Mouse (Mus musculus) forebrain, embryonic 12.5 days (tissue): Measurements from ENCODE around the gene Phf5a. TPM values are rescaled to one million over a fixed set of nuclear protein-coding genes. Genes with fewer than 3 reads are reported as not detected.

Source experiments
- ATAC-seq: fragments of 200-750 bp; cut with Nextera tagmentation; 2 replicates; pipeline ENCODE4 v1.8.0; 2017; ENCODE audit warnings: moderate TSS enrichment; ENCODE audit not compliant: low FRiP score
- H3K27ac ChIP-seq: fragments of 300-500 bp; sonication (generic); 2 replicates; pipeline ENCODE4 v1.5.1; 2016; ENCODE audit warnings: mild to moderate bottlenecking
- H3K27me3 ChIP-seq: fragments of 300-500 bp; sonication (generic); 2 replicates; pipeline ENCODE4 v1.6.1; 2016; ENCODE audit warnings: mild to moderate bottlenecking
- H3K36me3 ChIP-seq: fragments of 300-500 bp; sonication (generic); replicated peaks from 2 replicates; pipeline ENCODE4 v1.6.1; 2016; ENCODE audit warnings: mild to moderate bottlenecking
- H3K4me1 ChIP-seq: fragments of 300-500 bp; sonication (generic); 2 replicates; pipeline ENCODE4 v1.6.1; 2016
- H3K4me2 ChIP-seq: fragments of 300-500 bp; sonication (generic); 2 replicates; pipeline ENCODE4 v1.6.1; 2016; ENCODE audit warnings: mild to moderate bottlenecking, moderate library complexity
- H3K4me3 ChIP-seq: fragments of 300-500 bp; sonication (generic); replicated peaks from 2 replicates; pipeline ENCODE4 v1.5.1; 2016; ENCODE audit warnings: mild to moderate bottlenecking
- H3K9ac ChIP-seq: fragments of 300-500 bp; sonication (generic); 2 replicates; pipeline ENCODE4 v1.6.1; 2016; ENCODE audit warnings: mild to moderate bottlenecking
- H3K9me3 ChIP-seq: fragments of 300-500 bp; sonication (generic); 2 replicates; pipeline ENCODE4 v1.6.1; 2016
- WGBS: fragments of 180-500 bp; shearing (Covaris S2); methylation state at CpG from one replicate; pipeline ENCODE4 v1.1.7; 2016; 5-methylcytosine and 5-hydroxymethylcytosine counted together
- polyA plus RNA-seq: library from polyadenylated mRNA; unstranded; fragments of >200 nt; fragmentation: Nextera tagmentation; extraction: Ambion mirVana; gene quantifications from 2 replicates; pipeline ENCODE4 v1.2.1, GENCODE M21; 2016

The Phf5a gene
- polyA plus RNA-seq, 1 experiment from 2014 or later = 140 TPM

DNA sequence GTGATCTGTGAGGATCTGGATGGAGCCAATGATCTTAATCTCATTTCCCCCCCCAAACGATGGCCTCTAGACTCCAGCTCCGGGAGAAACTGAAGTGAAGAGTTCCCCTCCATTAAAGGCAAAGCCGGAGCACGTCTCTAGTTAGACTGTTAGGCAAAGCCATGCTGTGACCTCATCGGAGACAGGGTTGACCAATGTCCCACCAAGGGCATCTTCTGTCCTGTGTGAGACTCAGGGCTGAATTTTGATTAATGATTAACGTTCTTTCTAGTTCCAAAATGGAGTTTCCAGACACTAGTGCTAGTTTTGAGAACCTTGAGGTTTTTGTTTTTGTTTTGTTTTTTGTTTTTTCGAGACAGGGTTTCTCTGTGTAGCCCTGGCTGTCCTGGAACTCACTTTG, 18.6 kb downstream of the Phf5a start:
- Histone ChIP-seq H3K36me3 (peaks cover 46% of the 10 kb centered on the region), H3K27ac (no peak overlapping the region), H3K4me3 (no peak overlapping the region), H3K27me3 (no peaks in the 10 kb centered on the region), H3K9me3 (no peaks in the 10 kb centered on the region), H3K9ac (no peak overlapping the region), H3K4me1 (peaks cover 17% of the 10 kb centered on the region), H3K4me2 (no peak overlapping the region)
- WGBS = 92% methylated on average over 7 of the region's 7 CpGs
- ATAC-seq = no peak

DNA sequence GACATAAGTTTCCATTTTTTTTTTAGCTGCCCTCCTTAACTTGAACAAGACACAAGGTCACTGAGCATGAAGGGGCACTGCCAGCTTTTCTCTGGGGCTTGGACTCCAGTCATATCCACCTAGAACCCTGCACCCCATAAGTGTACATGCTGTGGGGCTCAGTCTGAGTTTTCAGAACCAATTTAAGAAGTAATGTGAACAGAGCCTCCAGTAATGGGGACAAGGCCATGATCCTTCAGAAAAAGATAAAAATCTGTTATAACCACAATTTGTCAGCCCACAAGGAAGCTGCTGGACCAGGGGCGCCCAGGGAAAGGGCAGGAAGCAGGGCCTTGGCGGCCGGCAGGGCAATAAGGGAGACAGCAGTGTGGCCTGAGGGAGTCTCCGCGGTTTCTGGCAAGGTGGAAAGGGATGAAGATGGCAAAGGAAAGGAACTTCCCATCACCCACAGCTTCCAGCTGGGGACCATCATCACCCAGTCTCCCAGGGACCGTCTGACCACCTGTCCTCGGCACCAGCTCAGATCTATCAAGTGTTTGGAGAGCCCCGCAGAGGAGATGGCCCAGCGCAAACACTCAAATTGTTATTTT, 19.2 kb downstream of the Phf5a start:
- Histone ChIP-seq H3K27me3 (no peaks in the 10 kb centered on the region), H3K9me3 (no peaks in the 10 kb centered on the region), H3K9ac (no peak overlapping the region), H3K4me1 (peaks cover 17% of the 10 kb centered on the region), H3K36me3 (peaks cover 52% of the 10 kb centered on the region), H3K4me2 (no peak overlapping the region), H3K27ac (no peak overlapping the region), H3K4me3 (no peak overlapping the region)
- 91% methylated on average over 9 of the region's 9 CpGs for WGBS
- ATAC-seq = no peak

DNA sequence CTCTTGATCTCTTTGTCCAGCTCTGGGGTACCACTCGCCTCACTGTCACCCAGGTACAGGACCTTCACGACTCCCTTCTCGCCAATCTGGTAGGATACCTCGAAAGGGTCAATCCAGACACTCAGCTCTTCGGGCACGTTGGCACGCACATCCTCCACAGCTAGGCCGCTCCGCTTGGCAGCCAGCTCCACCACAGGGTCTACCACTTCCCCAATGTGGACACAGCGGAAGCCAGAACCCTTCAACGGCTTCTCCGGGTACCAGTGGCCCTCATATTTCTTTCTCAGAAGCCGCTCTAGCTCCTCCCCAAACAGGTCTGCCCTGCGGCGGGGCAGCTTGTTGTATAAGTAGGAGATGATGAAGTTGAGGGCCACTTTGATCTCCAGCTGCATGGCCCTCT, 20.3 kb downstream of the Phf5a start:
- Histone ChIP-seq H3K9me3 (no peaks in the 10 kb centered on the region), H3K4me3 (no peak overlapping the region), H3K9ac (no peak overlapping the region), H3K27ac (no peak overlapping the region), H3K36me3 (peaks cover 56% of the 10 kb centered on the region), H3K4me2 (no peak overlapping the region), H3K4me1 (peaks cover 9% of the 10 kb centered on the region), H3K27me3 (no peaks in the 10 kb centered on the region)
- ATAC-seq = no peak
- 96% methylated on average over 15 of the region's 15 CpGs for whole genome bisulfite sequencing

DNA sequence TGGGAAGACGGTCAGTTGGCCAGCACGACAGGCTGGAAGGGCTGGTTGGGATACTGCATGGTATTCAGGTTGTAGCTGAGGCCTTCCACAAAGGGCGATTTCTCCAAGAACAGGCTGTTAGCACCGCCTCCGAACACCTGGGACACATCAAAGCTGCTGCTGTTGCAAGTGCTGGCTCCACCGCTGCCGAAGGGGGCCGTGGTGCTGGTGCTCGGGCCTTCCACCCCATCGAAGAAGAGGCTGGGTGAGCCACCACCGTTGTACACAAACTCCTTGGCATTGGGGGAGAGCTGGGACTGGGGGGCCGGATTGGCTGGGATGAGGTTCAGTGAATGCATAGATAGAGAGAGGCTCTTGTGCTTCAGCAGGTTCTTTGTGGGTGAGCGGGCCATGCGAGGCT, 21.0 kb downstream of the Phf5a start:
- H3K4me3 ChIP-seq = no peak overlapping the region
- H3K9me3 ChIP-seq = no peaks in the 10 kb centered on the region
- peaks cover 56% of the 10 kb centered on the region for H3K36me3 ChIP-seq
- no peak for ATAC-seq
- no peak overlapping the region for H3K27ac ChIP-seq
- H3K4me2 ChIP-seq = no peak overlapping the region
- peaks cover 6% of the 10 kb centered on the region for H3K4me1 ChIP-seq
- WGBS = 88% methylated on average over 14 of the region's 14 CpGs
- H3K27me3 ChIP-seq = no peaks in the 10 kb centered on the region
- no peak overlapping the region for H3K9ac ChIP-seq

DNA sequence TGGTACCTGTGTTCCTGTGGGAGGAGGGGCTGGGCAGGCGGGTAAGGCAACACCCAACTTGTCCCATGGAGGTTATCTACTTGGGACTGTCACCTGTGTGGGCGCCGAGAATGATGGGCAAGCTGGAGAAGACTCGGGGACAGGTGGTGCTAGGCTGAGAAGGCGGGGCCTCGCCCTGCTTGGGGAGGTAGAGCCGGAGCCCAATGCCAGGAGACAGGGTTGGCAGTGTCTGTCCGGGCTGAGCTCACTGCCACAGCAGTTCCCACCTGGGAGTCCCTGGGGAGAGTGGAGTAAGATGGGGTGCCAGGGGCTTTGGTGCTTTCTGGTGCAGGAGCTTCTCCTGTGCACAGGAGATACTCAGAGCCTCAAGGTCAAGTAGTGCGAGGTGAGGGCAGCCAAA, 22.6 kb downstream of the Phf5a start:
- no peaks in the 10 kb centered on the region for H3K27me3 ChIP-seq
- ATAC-seq = no peak
- no peak overlapping the region for H3K4me2 ChIP-seq
- H3K4me3 ChIP-seq = no peak overlapping the region
- no peaks in the 10 kb centered on the region for H3K9me3 ChIP-seq
- H3K27ac ChIP-seq = no peak overlapping the region
- WGBS = 85% methylated on average over 9 of the region's 9 CpGs
- no peaks in the 10 kb centered on the region for H3K4me1 ChIP-seq
- H3K36me3 ChIP-seq = peaks cover 56% of the 10 kb centered on the region
- H3K9ac ChIP-seq = no peak overlapping the region

DNA sequence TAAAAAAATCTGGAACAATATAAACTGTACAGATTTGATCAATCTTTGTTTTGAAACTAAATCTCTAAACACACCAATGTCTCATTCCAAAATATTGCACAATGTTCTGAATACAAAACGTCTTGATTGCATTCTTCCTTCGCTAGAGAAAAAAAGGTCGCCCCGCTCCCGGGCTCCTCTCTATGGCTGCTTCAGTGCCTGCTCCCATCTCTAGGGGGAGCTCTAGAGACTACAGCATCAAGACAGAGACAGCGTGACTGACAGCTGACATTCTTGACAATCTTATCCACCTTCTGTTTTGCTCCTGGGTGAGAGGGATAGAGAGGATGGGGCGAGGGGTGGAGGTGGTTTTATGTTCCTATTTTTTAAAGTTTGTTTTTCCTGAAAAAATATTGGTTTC, 23.4 kb downstream of the Phf5a start:
- Histone ChIP-seq H3K4me1 (no peaks in the 10 kb centered on the region), H3K4me3 (no peak overlapping the region), H3K9ac (no peak overlapping the region), H3K27me3 (no peaks in the 10 kb centered on the region), H3K9me3 (no peaks in the 10 kb centered on the region), H3K4me2 (no peak overlapping the region), H3K27ac (no peak overlapping the region), H3K36me3 (peaks cover 52% of the 10 kb centered on the region)
- WGBS = 38% methylated on average over 7 of the region's 7 CpGs
- ATAC-seq = no peak

DNA sequence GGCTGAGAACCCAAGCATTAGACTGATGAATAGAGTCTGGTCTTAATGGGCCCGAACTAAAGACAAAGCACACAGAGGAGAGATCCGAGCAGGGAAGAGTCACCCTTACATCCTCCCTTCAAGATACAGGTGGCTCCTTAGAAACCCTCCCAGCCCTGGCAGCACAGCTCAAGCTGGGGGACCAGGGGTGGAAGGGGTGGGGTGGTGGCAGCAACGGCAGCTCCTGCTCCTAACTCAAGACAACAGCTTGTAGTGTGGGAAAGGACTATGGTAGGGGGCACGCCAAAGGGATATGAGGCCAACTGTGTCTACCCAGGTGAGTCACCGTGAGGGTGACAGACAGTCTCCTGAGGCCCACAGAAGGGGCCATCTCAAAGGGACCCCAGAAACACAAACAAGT, 23.9 kb downstream of the Phf5a start:
- Histone ChIP-seq H3K9me3 (no peaks in the 10 kb centered on the region), H3K27ac (no peak overlapping the region), H3K27me3 (no peaks in the 10 kb centered on the region), H3K36me3 (peaks cover 51% of the 10 kb centered on the region), H3K9ac (no peak overlapping the region), H3K4me1 (no peaks in the 10 kb centered on the region), H3K4me3 (no peak overlapping the region), H3K4me2 (no peak overlapping the region)
- 87% methylated on average over 5 of the region's 5 CpGs for WGBS
- ATAC-seq = no peak

DNA sequence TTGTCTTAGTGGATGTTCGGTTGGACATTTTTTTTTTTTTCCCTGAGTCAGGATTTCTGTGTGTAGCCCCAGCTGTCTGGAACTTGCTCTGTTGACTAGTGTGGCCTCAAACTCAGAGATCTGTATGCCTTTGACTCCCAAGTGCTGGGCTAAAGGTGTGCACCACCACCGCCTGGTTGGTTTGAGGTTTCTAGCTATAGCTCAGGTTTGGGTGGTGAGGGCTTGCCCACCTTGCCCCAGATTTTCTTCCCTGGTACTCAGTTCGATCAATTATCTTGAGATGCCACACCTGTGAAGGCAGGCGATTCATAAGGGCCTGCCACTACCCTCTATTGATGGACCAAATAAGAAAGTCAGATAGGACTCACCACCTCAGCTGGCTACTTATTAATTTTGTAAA, 24.6 kb downstream of the Phf5a start:
- H3K4me3 ChIP-seq = no peak overlapping the region
- peaks cover 44% of the 10 kb centered on the region for H3K36me3 ChIP-seq
- no peak overlapping the region for H3K4me2 ChIP-seq
- no peak for ATAC-seq
- no peak overlapping the region for H3K9ac ChIP-seq
- 95% methylated on average over 4 of the region's 4 CpGs for WGBS
- H3K27ac ChIP-seq = no peak overlapping the region
- no peaks in the 10 kb centered on the region for H3K27me3 ChIP-seq
- no peaks in the 10 kb centered on the region for H3K4me1 ChIP-seq
- no peaks in the 10 kb centered on the region for H3K9me3 ChIP-seq

DNA sequence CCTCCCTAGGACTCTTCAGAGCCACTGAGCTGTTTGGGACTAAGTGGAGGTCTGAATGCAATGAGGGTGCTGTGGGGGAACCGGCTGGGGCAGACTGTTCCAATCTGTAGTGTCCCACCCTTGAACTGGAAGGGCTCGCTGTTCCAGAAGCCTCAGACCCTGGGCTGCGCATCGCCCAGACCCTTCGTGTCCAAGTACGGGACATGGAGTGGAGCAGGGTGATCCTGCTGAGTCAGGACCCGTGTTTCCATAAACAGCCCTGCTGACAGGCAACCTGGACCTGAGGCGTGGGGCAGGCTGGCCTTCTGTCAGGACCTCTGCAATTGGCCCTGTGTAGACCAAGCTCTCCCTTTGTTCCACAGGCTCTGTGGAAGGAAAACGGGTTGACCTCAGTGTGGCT, 25.0 kb downstream of the Phf5a start:
- Histone ChIP-seq H3K4me2 (no peak overlapping the region), H3K4me3 (no peak overlapping the region), H3K4me1 (no peaks in the 10 kb centered on the region), H3K27me3 (no peaks in the 10 kb centered on the region), H3K9me3 (no peaks in the 10 kb centered on the region), H3K9ac (no peak overlapping the region), H3K36me3 (peaks cover 40% of the 10 kb centered on the region), H3K27ac (no peak overlapping the region)
- 93% methylated on average over 9 of the region's 9 CpGs for WGBS
- ATAC-seq = no peak

DNA sequence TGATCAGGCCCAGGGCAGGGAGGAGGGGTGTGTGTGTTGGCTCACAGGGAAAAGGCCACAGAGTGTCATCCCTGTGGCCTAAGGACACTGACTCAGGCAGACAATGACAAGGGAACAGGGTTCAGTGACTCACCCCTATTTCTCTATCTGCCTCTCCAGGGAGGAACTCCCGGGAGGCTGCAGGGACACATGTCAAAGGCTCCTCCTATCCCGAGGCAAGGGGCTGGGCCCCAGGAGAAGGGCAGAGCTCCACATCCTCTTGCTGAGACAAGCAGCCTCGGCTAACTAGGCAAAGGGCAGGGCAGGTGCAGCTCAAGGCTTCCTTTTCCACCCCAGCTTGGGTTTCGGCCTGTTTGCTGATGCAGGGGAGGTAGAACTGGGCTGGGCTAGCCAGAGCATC, 26.0 kb downstream of the Phf5a start:
- Histone ChIP-seq H3K36me3 (peaks cover 29% of the 10 kb centered on the region), H3K27me3 (no peaks in the 10 kb centered on the region), H3K27ac (no peak overlapping the region), H3K4me1 (no peaks in the 10 kb centered on the region), H3K9ac (no peak overlapping the region), H3K9me3 (no peaks in the 10 kb centered on the region), H3K4me3 (no peak overlapping the region), H3K4me2 (no peak overlapping the region)
- ATAC-seq = no peak
- WGBS = 38% methylated on average over 4 of the region's 4 CpGs

DNA sequence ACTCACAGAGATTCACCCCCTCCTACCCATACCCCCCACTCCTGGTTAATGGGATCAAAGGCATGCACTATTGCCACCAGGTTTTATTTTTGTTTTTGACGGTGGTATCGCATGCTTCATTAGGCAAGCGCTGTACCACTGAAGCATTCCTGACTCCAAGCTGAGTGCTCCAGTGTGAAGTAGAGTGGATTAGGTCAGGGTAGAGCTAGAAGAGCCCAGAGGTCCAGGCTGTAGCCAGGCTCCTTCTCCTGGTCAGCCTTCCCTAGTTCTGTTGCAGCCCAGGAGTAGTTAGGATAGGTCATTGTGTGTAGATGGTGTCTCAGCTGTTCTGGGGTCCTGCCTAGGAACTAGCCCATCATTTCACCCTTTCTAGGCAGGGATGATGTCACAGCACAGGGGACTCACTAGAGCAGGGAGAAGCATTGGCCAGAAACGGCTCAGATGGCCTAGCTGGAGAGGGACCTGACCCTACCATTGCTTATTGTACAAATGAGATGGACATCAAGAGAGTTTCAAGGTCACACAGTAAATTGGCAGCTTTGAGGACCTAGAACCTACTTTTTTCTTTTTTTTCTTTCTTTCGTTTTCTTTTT, 26.6 kb downstream of the Phf5a start:
- 59% methylated on average over 5 of the region's 5 CpGs for WGBS
- peaks cover 23% of the 10 kb centered on the region for H3K36me3 ChIP-seq
- ATAC-seq = no peak
- no peak overlapping the region for H3K4me2 ChIP-seq
- no peak overlapping the region for H3K27ac ChIP-seq
- H3K27me3 ChIP-seq = no peaks in the 10 kb centered on the region
- H3K4me1 ChIP-seq = no peaks in the 10 kb centered on the region
- no peaks in the 10 kb centered on the region for H3K9me3 ChIP-seq
- H3K9ac ChIP-seq = no peak overlapping the region
- H3K4me3 ChIP-seq = no peak overlapping the region

DNA sequence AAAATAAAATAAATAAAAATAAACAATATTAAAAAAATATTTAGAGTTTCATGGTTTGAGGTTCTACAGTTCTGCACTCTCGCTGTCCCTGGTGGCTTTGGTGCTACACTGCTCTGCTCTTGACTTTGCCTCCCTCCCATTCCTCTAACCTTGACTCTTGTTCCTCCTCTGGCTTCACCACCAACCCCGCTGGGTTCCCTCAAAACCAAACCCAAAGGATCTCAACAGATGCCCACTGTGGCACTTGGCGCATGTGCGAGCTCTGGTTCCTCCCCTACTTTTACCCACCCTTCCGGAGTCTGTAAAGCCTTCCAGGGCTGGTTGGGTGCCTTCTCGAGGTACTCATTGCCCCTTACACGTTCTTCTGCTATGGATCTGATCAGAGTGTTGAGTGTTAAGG, 29.4 kb downstream of the Phf5a start:
- ATAC-seq = no peak
- H3K36me3 ChIP-seq = 0 out of 2 replicates have a peak, but pooled peaks cover 3% of the 10 kb centered on the region
- H3K4me3 ChIP-seq = no peak overlapping the region
- 0 out of 2 replicates have a peak, but pooled peaks cover under 1% of the 10 kb centered on the region for H3K27me3 ChIP-seq
- no peak overlapping the region for H3K27ac ChIP-seq
- no peaks in the 10 kb centered on the region for H3K9me3 ChIP-seq
- H3K4me1 ChIP-seq = no peaks in the 10 kb centered on the region
- H3K9ac ChIP-seq = no peak overlapping the region
- 83% methylated on average over 7 of the region's 7 CpGs for WGBS
- no peak overlapping the region for H3K4me2 ChIP-seq

DNA sequence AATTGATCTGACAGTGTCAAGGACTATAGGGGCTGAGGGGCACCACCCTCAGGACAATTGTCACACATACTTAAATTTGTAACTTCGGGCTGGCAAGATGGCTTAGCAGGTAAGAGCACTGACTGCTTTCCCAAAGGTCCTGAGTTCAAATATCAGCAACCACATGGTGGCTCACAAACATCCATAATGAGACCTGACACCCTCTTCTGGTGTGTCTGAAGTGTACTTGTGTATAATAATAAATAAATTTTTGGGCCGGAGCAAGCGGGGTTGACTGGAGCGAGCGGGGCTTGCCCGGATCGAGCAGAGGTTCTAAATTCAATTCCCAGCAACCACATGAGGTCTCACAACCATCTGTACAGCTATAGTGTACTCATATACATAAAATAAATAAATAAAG, 31.4 kb downstream of the Phf5a start:
- Histone ChIP-seq H3K27me3 (peaks cover 7% of the 10 kb centered on the region), H3K4me3 (no peak overlapping the region), H3K27ac (no peak overlapping the region), H3K9ac (no peak overlapping the region), H3K4me2 (no peak overlapping the region), H3K36me3 (no peaks in the 10 kb centered on the region), H3K4me1 (peaks cover 11% of the 10 kb centered on the region), H3K9me3 (no peaks in the 10 kb centered on the region)
- ATAC-seq = no peak
- 92% methylated on average over 7 of the region's 7 CpGs for WGBS
